Comparison of ENCODE assay signal across 9 mouse cellular contexts in the genomic region with DNA sequence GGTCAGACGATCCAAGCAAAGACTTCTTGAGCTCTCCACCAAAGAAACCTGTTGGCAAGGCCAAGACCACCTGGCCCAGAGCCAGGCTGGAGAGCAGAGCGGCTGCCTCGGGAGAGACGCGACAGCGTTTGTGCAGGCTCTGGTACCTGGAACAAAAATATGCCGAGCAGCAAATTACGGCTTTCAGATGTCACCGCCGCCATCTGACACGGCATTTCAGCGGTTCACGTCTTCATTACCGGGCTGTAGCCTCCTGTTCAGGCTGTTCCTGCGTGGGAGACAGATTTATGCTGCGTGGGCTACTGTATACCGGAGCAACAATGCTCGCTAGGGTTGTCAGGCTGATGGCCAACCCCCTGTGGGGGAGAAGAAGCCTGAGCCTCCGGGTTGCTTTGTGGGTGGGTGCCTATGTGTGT.
DNase-seq lines count a peak whose midpoint lies in the region; TF ChIP-seq lines count a peak whose summit lies in the region.
"Had no signal": no experiment of that assay in that cellular context is flagged by ENCODE, and none has a peak within 500 bp of the region (broad histone marks: within the 10 kb centered on the region; RNA-seq: fewer than 3 reads in every experiment).

No protein-coding gene starts in this region.

- peak overlapping the region; percentile 45 for H3K27ac ChIP-seq in cerebellum, adult 2 months (ENCODE audit: insufficient read depth, low read length)
- H3K27ac ChIP-seq in testis, adult 2 months (ENCODE audit: control insufficient read depth, insufficient read depth, low read depth, low read length), result no peak overlapping the region
- H3K27ac ChIP-seq: macrophage had no signal

- 2% methylated on average over 19 of the region's 19 CpGs for WGBS in cerebellum, adult 2 months

- no peaks in the 10 kb centered on the region for H3K27me3 ChIP-seq in cerebellum, adult 2 months (ENCODE audit: control insufficient read depth, insufficient read depth, low read length)
- H3K27me3 ChIP-seq in testis, adult 2 months (ENCODE audit: control insufficient read depth, insufficient read depth, low read length), result no peaks in the 10 kb centered on the region; the same call in 1 of the 2 replicates

- TF ChIP-seq CTCF in cerebellum, adult 2 months (IDR thresholded peaks at IDR 0.05; ENCODE audit: borderline replicate concordance, insufficient read depth, low read depth, low read length), result no peak
- TF ChIP-seq CTCF in testis, adult 2 months (IDR thresholded peaks at IDR 0.05; ENCODE audit: control insufficient read depth, insufficient read depth, insufficient replicate concordance, low read depth, low read length), result no peak

- peaks cover 19% of the 10 kb centered on the region for H3K4me1 ChIP-seq in cerebellum, adult 2 months (ENCODE audit: control insufficient read depth, insufficient read depth, low read length)
- H3K4me1 ChIP-seq in testis, adult 2 months (ENCODE audit: control insufficient read depth, insufficient read depth, low read length), result peaks cover 9% of the 10 kb centered on the region

- no peaks in the 10 kb centered on the region for H3K36me3 ChIP-seq in testis, adult 2 months (ENCODE audit: control insufficient read depth, insufficient read depth, low read length)

- peak; percentile 12; the same call in 1 of the 2 replicates for TF ChIP-seq POLR2A in cerebellum, adult 2 months (IDR thresholded peaks at IDR 0.05; ENCODE audit: borderline replicate concordance, insufficient read depth, low read length)
- TF ChIP-seq POLR2A in testis, adult 2 months (IDR thresholded peaks at IDR 0.05; ENCODE audit: control insufficient read depth, low read depth, low read length), result no peak

- peak; percentile 39 for DNase-seq in adrenal gland, postnatal 14 days
- DNase-seq in adrenal gland, postnatal 4 days (ENCODE audit: low spot score in 2 of 2), result no peak
- DNase-seq in cerebellum, adult 2 months, result peak; percentile 72 to 74
- DNase-seq in gastrocnemius, postnatal 25 days, result peak; percentile 20
- peak; percentile 44 for DNase-seq in layer of hippocampus, adult 9-10 months (ENCODE audit: low spot score)
- DNase-seq in mesoderm, embryonic 11.5 days (ENCODE audit: low read depth, low spot score), result peak; percentile 23
- DNase-seq in adrenal gland, adult (ENCODE audit: inconsistent age in 2 of 2, low spot score in 1 of 2), result no peak

- peak overlapping the region; percentile 68 for H3K4me3 ChIP-seq in cerebellum, adult 2 months (replicated peaks; ENCODE audit: insufficient read depth, low read depth, low read length)
- H3K4me3 ChIP-seq in testis, adult 2 months (ENCODE audit: control insufficient read depth, low read depth, low read length), result peak overlapping the region; percentile 37

Comparison
In these comparisons a context has a peak if more than half of its experiments do, and no peak if none do; other contexts are left out.
1. DNase-seq: peak in adrenal gland, postnatal 14 days (single experiment), cerebellum, adult 2 months (2 of 2), gastrocnemius, postnatal 25 days (single experiment), layer of hippocampus, adult 9-10 months (single experiment) and mesoderm, embryonic 11.5 days (single experiment); none in adrenal gland, postnatal 4 days (0 of 2) and adrenal gland, adult (0 of 2).